Mouse (Mus musculus) frontal cortex, adult 2 months (tissue): ENCODE data around the gene Dusp8. TPM values are rescaled to one million over a fixed set of nuclear protein-coding genes. Genes with fewer than 3 reads are reported as not detected.

ENCODE experiments used
- DNase-seq, 2 experiments: peaks; one replicate each; pipeline ENCODE4 v3.0.0; 2022; ENCODE audit warnings: low spot score in 1 of 2; ENCODE audit errors: extremely low spot score in 1 of 2
- polyA plus RNA-seq: library from polyadenylated mRNA; depleted of rRNA; stranded (reverse); fragments of >200 nt; gene quantifications from 2 replicates; pipeline ENCODE4 v1.2.3, GENCODE M21; 2012

Dusp8 gene
- polyA plus RNA-seq, 1 experiment = 114 TPM

GRCm38 (mm10) chr7:142086159-142086905 is 9.3 kb downstream of the Dusp8 start:
- no peak for DNase-seq

GRCm38 (mm10) chr7:142084820-142085219 is 10.8 kb downstream of the Dusp8 start:
- DNase-seq = no peak

GRCm38 (mm10) chr7:142084395-142084794 is 11.2 kb downstream of the Dusp8 start:
- DNase-seq = no peak

- no peak for DNase-seq
Measured at GRCm38 (mm10) chr7:142083588-142084317, 11.9 kb downstream of the Dusp8 start.

- DNase-seq = no peak
Measured at GRCm38 (mm10) chr7:142082607-142083006, 13.0 kb downstream of the Dusp8 start.

GRCm38 (mm10) chr7:142082179-142082578 is 13.5 kb downstream of the Dusp8 start:
- DNase-seq = no peak

GRCm38 (mm10) chr7:142081736-142082135 is 13.9 kb downstream of the Dusp8 start:
- no peak for DNase-seq

GRCm38 (mm10) chr7:142080876-142081275 is 14.8 kb downstream of the Dusp8 start:
- no peak for DNase-seq

- DNase-seq = no peak
Measured at GRCm38 (mm10) chr7:142079365-142079764, 16.3 kb downstream of the Dusp8 start.

- no peak for DNase-seq
Measured at GRCm38 (mm10) chr7:142077138-142077537, 18.5 kb downstream of the Dusp8 start.

GRCm38 (mm10) chr7:142074146-142074886 is 21.3 kb downstream of the Dusp8 start:
- DNase-seq = no peak

- DNase-seq = no peak
Measured at GRCm38 (mm10) chr7:142071717-142072116, 23.9 kb downstream of the Dusp8 start.

GRCm38 (mm10) chr7:142071212-142071578 is 24.4 kb downstream of the Dusp8 start:
- DNase-seq = no peak

GRCm38 (mm10) chr7:142070458-142071211 is 25.0 kb downstream of the Dusp8 start:
- peak in 1 of 2 experiments; percentile 80 for DNase-seq

GRCm38 (mm10) chr7:142068429-142068828 is 27.2 kb downstream of the Dusp8 start:
- DNase-seq = no peak

- peak; percentile 73 to 90 for DNase-seq
Measured at GRCm38 (mm10) chr7:142060931-142061565, 34.6 kb downstream of the Dusp8 start, which contains the start of gene Mob2. Mob2 (minus strand) TSS chr7:142061065.

- no peak for DNase-seq
Measured at GRCm38 (mm10) chr7:142060185-142060930, 35.3 kb downstream of the Dusp8 start.

- no peak for DNase-seq
Measured at GRCm38 (mm10) chr7:142059024-142059423, 36.6 kb downstream of the Dusp8 start.

- no peak for DNase-seq
Measured at GRCm38 (mm10) chr7:142057121-142057520, 38.5 kb downstream of the Dusp8 start.
